Mouse (Mus musculus): ENCODE data around the gene Gm5916. TPM values are rescaled to one million over a fixed set of nuclear protein-coding genes. Genes with fewer than 3 reads are reported as not detected.

Gene Gm5916
- not detected for total RNA-seq (2023)

DNA sequence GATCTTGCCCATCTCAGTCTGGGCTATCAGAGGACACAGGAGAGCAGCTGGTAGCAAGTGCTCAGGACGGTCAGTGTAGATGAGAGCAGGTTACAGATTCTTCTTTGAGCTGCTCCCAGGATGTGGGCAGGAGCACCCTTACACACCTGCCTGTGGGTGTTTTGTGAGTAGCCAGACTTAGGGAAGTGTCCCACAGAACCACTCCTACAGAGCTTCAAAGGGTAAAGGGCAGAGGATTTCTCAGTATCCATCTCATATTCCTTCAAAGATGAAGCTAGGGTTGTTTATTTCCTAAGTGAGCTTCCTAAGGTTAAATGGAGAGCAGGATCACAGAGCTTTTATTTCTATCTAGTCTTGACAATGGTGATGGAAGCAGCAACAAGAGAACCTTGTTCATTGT lies at the start of gene Gm5916:
Gene Gm5916, minus strand, starts transcription at position 101 of the 400 bp plus-strand sequence.

Other genes with a start within 250 kb of the Gm5916 start
- not detected for gene 9230113P08Rik, start 220.4 kb downstream of the Gm5916 start, total RNA-seq (2023)

All from T-cell, adult 66 days (primary cell).